Mouse (Mus musculus): ENCODE data around the gene Thsd4. TPM values are rescaled to one million over a fixed set of nuclear protein-coding genes. Genes with fewer than 3 reads are reported as not detected.

Thsd4 gene
- polyA plus RNA-seq, 1 experiment from 2014 or later, result 13.6 TPM

GRCm38 (mm10) chr9:60123066-60123465 is 398.8 kb downstream of the Thsd4 start:
- no peak overlapping the region for H3K4me3 ChIP-seq
- no peak overlapping the region for H3K27ac ChIP-seq
- H3K9me3 ChIP-seq, result no peaks in the 10 kb centered on the region
- ATAC-seq (ENCODE audit: insufficient number of reproducible peaks, insufficient read depth, low FRiP score, low TSS enrichment, low read depth), result no peak
- H3K4me1 ChIP-seq, result peaks cover 60% of the 10 kb centered on the region
- H3K4me2 ChIP-seq, result no peak overlapping the region
- H3K9ac ChIP-seq, result no peak overlapping the region
- no peaks in the 10 kb centered on the region for H3K27me3 ChIP-seq
- 83% methylated on average over 1 of the region's 1 CpGs for WGBS
- H3K36me3 ChIP-seq, result no peaks in the 10 kb centered on the region

- 23% methylated on average over 7 of the region's 7 CpGs for WGBS
- Histone ChIP-seq H3K27me3 (0 out of 2 replicates have a peak, but pooled peaks cover 4% of the 10 kb centered on the region), H3K9ac (peak overlapping the region; percentile 44; the same call in 1 of the 2 replicates), H3K4me3 (no peak overlapping the region), H3K4me2 (peak overlapping the region; percentile 7), H3K9me3 (no peaks in the 10 kb centered on the region), H3K27ac (peak overlapping the region; percentile 85), H3K36me3 (no peaks in the 10 kb centered on the region), H3K4me1 (peaks cover 45% of the 10 kb centered on the region)
- no peak for ATAC-seq (ENCODE audit: insufficient number of reproducible peaks, insufficient read depth, low FRiP score, low TSS enrichment, low read depth)
Measured at GRCm38 (mm10) chr9:60119846-60120245, 402.0 kb downstream of the Thsd4 start.

GRCm38 (mm10) chr9:60117831-60118230 is 404.0 kb downstream of the Thsd4 start:
- WGBS, result 82% methylated on average over 7 of the region's 7 CpGs

GRCm38 (mm10) chr9:60115711-60116247 is 406.1 kb downstream of the Thsd4 start:
- H3K36me3 ChIP-seq, result no peaks in the 10 kb centered on the region
- no peak for ATAC-seq (ENCODE audit: insufficient number of reproducible peaks, insufficient read depth, low FRiP score, low TSS enrichment, low read depth)
- 55% methylated on average over 6 of the region's 6 CpGs for WGBS

More at GRCm38 (mm10) chr9:60117831-60118230, 404.0 kb downstream of the Thsd4 start:
- ATAC-seq (ENCODE audit: insufficient number of reproducible peaks, insufficient read depth, low FRiP score, low TSS enrichment, low read depth), result no peak
- no peak overlapping the region for H3K4me3 ChIP-seq
- no peak overlapping the region for H3K4me2 ChIP-seq
- no peak overlapping the region for H3K9ac ChIP-seq
- no peaks in the 10 kb centered on the region for H3K9me3 ChIP-seq
- H3K4me1 ChIP-seq, result peaks cover 36% of the 10 kb centered on the region
- H3K27me3 ChIP-seq, result 0 out of 2 replicates have a peak, but pooled peaks cover 4% of the 10 kb centered on the region
- H3K36me3 ChIP-seq, result no peaks in the 10 kb centered on the region
- no peak overlapping the region for H3K27ac ChIP-seq

GRCm38 (mm10) chr9:60115306-60115705 is 406.5 kb downstream of the Thsd4 start:
- Histone ChIP-seq H3K27ac (no peak overlapping the region), H3K4me3 (no peak overlapping the region), H3K4me1 (peaks cover 25% of the 10 kb centered on the region), H3K9ac (no peak overlapping the region), H3K27me3 (0 out of 2 replicates have a peak, but pooled peaks cover 14% of the 10 kb centered on the region), H3K9me3 (no peaks in the 10 kb centered on the region), H3K4me2 (no peak overlapping the region), H3K36me3 (no peaks in the 10 kb centered on the region)
- WGBS, result 93% methylated on average over 9 of the region's 9 CpGs
- ATAC-seq (ENCODE audit: insufficient number of reproducible peaks, insufficient read depth, low FRiP score, low TSS enrichment, low read depth), result no peak

More at GRCm38 (mm10) chr9:60115711-60116247, 406.1 kb downstream of the Thsd4 start:
- Histone ChIP-seq H3K27ac (no peak overlapping the region), H3K27me3 (0 out of 2 replicates have a peak, but pooled peaks cover 14% of the 10 kb centered on the region), H3K4me1 (peaks cover 24% of the 10 kb centered on the region), H3K4me2 (no peak overlapping the region), H3K4me3 (no peak overlapping the region), H3K9me3 (no peaks in the 10 kb centered on the region), H3K9ac (no peak overlapping the region)

- H3K9me3 ChIP-seq, result no peaks in the 10 kb centered on the region
- H3K4me2 ChIP-seq, result no peak overlapping the region
- 27% methylated on average over 5 of the region's 5 CpGs for WGBS
- no peaks in the 10 kb centered on the region for H3K36me3 ChIP-seq
- no peak overlapping the region for H3K4me3 ChIP-seq
- ATAC-seq (ENCODE audit: insufficient number of reproducible peaks, insufficient read depth, low FRiP score, low TSS enrichment, low read depth), result no peak
- H3K27me3 ChIP-seq, result 0 out of 2 replicates have a peak, but pooled peaks cover 10% of the 10 kb centered on the region
- 0 out of 2 replicates have a peak overlapping the region, but pooled peaks have one; percentile 49 for H3K27ac ChIP-seq
- peaks cover 26% of the 10 kb centered on the region for H3K4me1 ChIP-seq
- no peak overlapping the region for H3K9ac ChIP-seq
Measured at GRCm38 (mm10) chr9:60110200-60110599, 411.6 kb downstream of the Thsd4 start.

- Histone ChIP-seq H3K9me3 (no peaks in the 10 kb centered on the region), H3K4me3 (no peak overlapping the region), H3K27ac (peak overlapping the region; percentile 40), H3K4me2 (no peak overlapping the region), H3K27me3 (peaks cover 3% of the 10 kb centered on the region; the same call in 1 of the 2 replicates), H3K36me3 (no peaks in the 10 kb centered on the region), H3K4me1 (peaks cover 33% of the 10 kb centered on the region), H3K9ac (no peak overlapping the region)
- 66% methylated on average over 6 of the region's 6 CpGs for WGBS
- ATAC-seq (ENCODE audit: insufficient number of reproducible peaks, insufficient read depth, low FRiP score, low TSS enrichment, low read depth), result no peak
Measured at GRCm38 (mm10) chr9:60106683-60107082, 415.2 kb downstream of the Thsd4 start.

- no peak for ATAC-seq (ENCODE audit: insufficient number of reproducible peaks, insufficient read depth, low FRiP score, low TSS enrichment, low read depth)
- H3K9ac ChIP-seq, result no peak overlapping the region
- H3K27ac ChIP-seq, result peak overlapping the region; percentile 40
- 16% methylated on average over 1 of the region's 1 CpGs for WGBS
- H3K9me3 ChIP-seq, result no peaks in the 10 kb centered on the region
- peaks cover 33% of the 10 kb centered on the region for H3K4me1 ChIP-seq
- peaks cover 3% of the 10 kb centered on the region; the same call in 1 of the 2 replicates for H3K27me3 ChIP-seq
- no peak overlapping the region for H3K4me3 ChIP-seq
- no peak overlapping the region for H3K4me2 ChIP-seq
- no peaks in the 10 kb centered on the region for H3K36me3 ChIP-seq
Measured at GRCm38 (mm10) chr9:60106106-60106505, 415.7 kb downstream of the Thsd4 start.

GRCm38 (mm10) chr9:60094211-60094610 is 427.6 kb downstream of the Thsd4 start:
- no peak overlapping the region for H3K4me3 ChIP-seq
- H3K9me3 ChIP-seq, result no peaks in the 10 kb centered on the region
- H3K36me3 ChIP-seq, result no peaks in the 10 kb centered on the region
- 80% methylated on average over 1 of the region's 1 CpGs for WGBS
- peaks cover 35% of the 10 kb centered on the region for H3K4me1 ChIP-seq
- no peak for ATAC-seq (ENCODE audit: insufficient number of reproducible peaks, insufficient read depth, low FRiP score, low TSS enrichment, low read depth)
- no peak overlapping the region for H3K27ac ChIP-seq
- no peak overlapping the region for H3K9ac ChIP-seq
- peaks cover 8% of the 10 kb centered on the region for H3K27me3 ChIP-seq
- H3K4me2 ChIP-seq, result no peak overlapping the region

- ATAC-seq (ENCODE audit: insufficient number of reproducible peaks, insufficient read depth, low FRiP score, low TSS enrichment, low read depth), result no peak
- no peaks in the 10 kb centered on the region for H3K9me3 ChIP-seq
- 17% methylated on average over 5 of the region's 5 CpGs for WGBS
- H3K4me3 ChIP-seq, result no peak overlapping the region
- H3K4me1 ChIP-seq, result peaks cover 31% of the 10 kb centered on the region
- H3K4me2 ChIP-seq, result peak overlapping the region; percentile 18; the same call in 1 of the 2 replicates
- H3K9ac ChIP-seq, result no peak overlapping the region
- peaks cover 7% of the 10 kb centered on the region for H3K27me3 ChIP-seq
- H3K36me3 ChIP-seq, result no peaks in the 10 kb centered on the region
- no peak overlapping the region for H3K27ac ChIP-seq
Measured at GRCm38 (mm10) chr9:60092428-60092827, 429.4 kb downstream of the Thsd4 start.

- 75% methylated on average over 4 of the region's 4 CpGs for WGBS
- Histone ChIP-seq H3K4me3 (no peak overlapping the region), H3K9ac (no peak overlapping the region), H3K27me3 (peaks cover 7% of the 10 kb centered on the region), H3K27ac (no peak overlapping the region), H3K4me1 (peaks cover 24% of the 10 kb centered on the region), H3K4me2 (no peak overlapping the region), H3K9me3 (no peaks in the 10 kb centered on the region), H3K36me3 (no peaks in the 10 kb centered on the region)
- no peak for ATAC-seq (ENCODE audit: insufficient number of reproducible peaks, insufficient read depth, low FRiP score, low TSS enrichment, low read depth)
Measured at GRCm38 (mm10) chr9:60089441-60089840, 432.4 kb downstream of the Thsd4 start.

GRCm38 (mm10) chr9:60088101-60088500 is 433.7 kb downstream of the Thsd4 start:
- no peaks in the 10 kb centered on the region for H3K9me3 ChIP-seq
- H3K4me3 ChIP-seq, result no peak overlapping the region
- peaks cover 32% of the 10 kb centered on the region for H3K4me1 ChIP-seq
- H3K27me3 ChIP-seq, result peaks cover 7% of the 10 kb centered on the region
- H3K4me2 ChIP-seq, result no peak overlapping the region
- H3K27ac ChIP-seq, result no peak overlapping the region
- WGBS, result 55% methylated on average over 5 of the region's 5 CpGs
- ATAC-seq (ENCODE audit: insufficient number of reproducible peaks, insufficient read depth, low FRiP score, low TSS enrichment, low read depth), result no peak
- no peaks in the 10 kb centered on the region for H3K36me3 ChIP-seq
- H3K9ac ChIP-seq, result no peak overlapping the region
